Comparison of ENCODE assay signal across 8 mouse cellular contexts in genomic region chr9:75409031-75409851, GRCm38 (mm10). TPM values are rescaled to one million over a fixed set of nuclear protein-coding genes. Genes with fewer than 3 reads are reported as not detected.
DNase-seq lines count a peak whose midpoint lies in the region; ATAC-seq lines count a peak whose summit lies in the region.

No protein-coding gene starts in this region.

- peak overlapping the region; percentile 95 for H3K4me3 ChIP-seq in embryonic facial prominence, embryonic 11.5 days (ENCODE audit: low read depth, low read length)
- H3K4me3 ChIP-seq in intestine, embryonic 16.5 days (ENCODE audit: low read length), result peak overlapping the region; percentile 86
- peak overlapping the region; percentile 89 for H3K4me3 ChIP-seq in limb, embryonic 11.5 days (ENCODE audit: low read depth, low read length)
- H3K4me3 ChIP-seq in midbrain, embryonic 12.5 days, result peak overlapping the region; percentile 95

- peak overlapping the region; percentile 98 for H3K27ac ChIP-seq in embryonic facial prominence, embryonic 11.5 days (replicated peaks; ENCODE audit: low read depth, low read length)
- peak overlapping the region; percentile 99 for H3K27ac ChIP-seq in intestine, embryonic 16.5 days (ENCODE audit: low read length)
- peak overlapping the region; percentile 98 for H3K27ac ChIP-seq in limb, embryonic 11.5 days (replicated peaks; ENCODE audit: low read depth, low read length)
- peak overlapping the region; percentile 98 for H3K27ac ChIP-seq in midbrain, embryonic 12.5 days (replicated peaks)

- under 1% methylated on average over 53 of the region's 90 CpGs for WGBS in embryonic facial prominence, embryonic 11.5 days
- WGBS in intestine, embryonic 16.5 days, result under 1% methylated on average over 76 of the region's 90 CpGs
- WGBS in limb, embryonic 11.5 days, result under 1% methylated on average over 49 of the region's 90 CpGs
- under 1% methylated on average over 78 of the region's 90 CpGs for WGBS in midbrain, embryonic 12.5 days

- peak overlapping the region; percentile 73 for H3K4me2 ChIP-seq in embryonic facial prominence, embryonic 11.5 days (ENCODE audit: low read depth, low read length)
- H3K4me2 ChIP-seq in intestine, embryonic 16.5 days (ENCODE audit: low read depth, low read length), result peak overlapping the region; percentile 80
- peak overlapping the region; percentile 51 for H3K4me2 ChIP-seq in limb, embryonic 11.5 days (ENCODE audit: low read depth, severe bottlenecking)
- H3K4me2 ChIP-seq in midbrain, embryonic 12.5 days (replicated peaks), result peak overlapping the region; percentile 62

- peak; percentile 64 for DNase-seq in layer of hippocampus, adult 11-12 months (ENCODE audit: low spot score)
- no peak for DNase-seq in layer of hippocampus, adult 9-10 months (ENCODE audit: low spot score)
- peak; percentile 66 for DNase-seq in embryonic facial prominence, embryonic 11.5 days (ENCODE audit: low spot score)
- peak; percentile 55 to 78 for DNase-seq in gastrocnemius, postnatal 4 days (ENCODE audit: low spot score in 2 of 2)
- peak; percentile 75 for DNase-seq in limb, embryonic 11.5 days (ENCODE audit: low spot score)
- peak; percentile 84 for DNase-seq in skeletal muscle tissue, adult 2 months (ENCODE audit: low read depth, low spot score)

- H3K9me3 ChIP-seq in embryonic facial prominence, embryonic 11.5 days (replicated peaks; ENCODE audit: control insufficient read depth, low read length), result no peaks in the 10 kb centered on the region
- H3K9me3 ChIP-seq in intestine, embryonic 16.5 days (ENCODE audit: control insufficient read depth, low read length), result no peaks in the 10 kb centered on the region
- no peaks in the 10 kb centered on the region for H3K9me3 ChIP-seq in limb, embryonic 11.5 days (ENCODE audit: control insufficient read depth, low read length)
- no peaks in the 10 kb centered on the region for H3K9me3 ChIP-seq in midbrain, embryonic 12.5 days

- H3K27me3 ChIP-seq in embryonic facial prominence, embryonic 11.5 days (ENCODE audit: control insufficient read depth, insufficient read depth, low read length), result no peaks in the 10 kb centered on the region
- H3K27me3 ChIP-seq in intestine, embryonic 16.5 days (replicated peaks; ENCODE audit: control insufficient read depth, insufficient read depth, low read length), result no peaks in the 10 kb centered on the region
- H3K27me3 ChIP-seq in limb, embryonic 11.5 days (ENCODE audit: control insufficient read depth, insufficient read depth, low read length), result no peaks in the 10 kb centered on the region
- H3K27me3 ChIP-seq in midbrain, embryonic 12.5 days, result no peaks in the 10 kb centered on the region

- no peaks in the 10 kb centered on the region; the same call in 1 of the 2 replicates for H3K4me1 ChIP-seq in embryonic facial prominence, embryonic 11.5 days (ENCODE audit: control insufficient read depth, insufficient read depth, low read length)
- peaks cover 17% of the 10 kb centered on the region for H3K4me1 ChIP-seq in intestine, embryonic 16.5 days (ENCODE audit: control insufficient read depth, insufficient read depth, low read length)
- H3K4me1 ChIP-seq in limb, embryonic 11.5 days (ENCODE audit: control insufficient read depth, insufficient read depth, low read length), result peaks cover 2% of the 10 kb centered on the region; the same call in 1 of the 2 replicates
- H3K4me1 ChIP-seq in midbrain, embryonic 12.5 days, result peaks cover 35% of the 10 kb centered on the region

- ATAC-seq in embryonic facial prominence, embryonic 11.5 days (replicated peaks; ENCODE audit: insufficient number of reproducible peaks, low FRiP score, low TSS enrichment, low read depth), result peak; percentile 83
- peak; percentile 84 for ATAC-seq in intestine, embryonic 16.5 days
- ATAC-seq in limb, embryonic 11.5 days (ENCODE audit: insufficient number of reproducible peaks, low FRiP score, low TSS enrichment, low read depth), result peak; percentile 88
- peak; percentile 90 for ATAC-seq in midbrain, embryonic 12.5 days (ENCODE audit: low FRiP score, low read depth)

- no peaks in the 10 kb centered on the region for H3K36me3 ChIP-seq in embryonic facial prominence, embryonic 11.5 days (replicated peaks; ENCODE audit: control insufficient read depth, insufficient read depth, low read depth, low read length)
- H3K36me3 ChIP-seq in intestine, embryonic 16.5 days (ENCODE audit: control insufficient read depth, insufficient read depth, low read length), result no peaks in the 10 kb centered on the region
- peaks cover 2% of the 10 kb centered on the region; the same call in 1 of the 2 replicates for H3K36me3 ChIP-seq in limb, embryonic 11.5 days (ENCODE audit: control insufficient read depth, insufficient read depth, low read length)
- H3K36me3 ChIP-seq in midbrain, embryonic 12.5 days, result no peaks in the 10 kb centered on the region

- H3K9ac ChIP-seq in embryonic facial prominence, embryonic 11.5 days (replicated peaks; ENCODE audit: low read length), result peak overlapping the region; percentile 95
- peak overlapping the region; percentile 93 for H3K9ac ChIP-seq in intestine, embryonic 16.5 days (ENCODE audit: low read depth, low read length)
- H3K9ac ChIP-seq in limb, embryonic 11.5 days (ENCODE audit: low read length), result peak overlapping the region; percentile 96
- peak overlapping the region; percentile 96 for H3K9ac ChIP-seq in midbrain, embryonic 12.5 days (replicated peaks)

RNA-seq across cellular contexts. Expression of gene Mapk6, which starts 0.6 kb away (rescaled TPM):
- polyA plus RNA-seq in embryonic facial prominence, embryonic 11.5 days (2014; fragmentation: Nextera tagmentation; extraction: Ambion mirVana), result 142 and 152 TPM in 2 replicates
- total RNA-seq in gastrocnemius, postnatal 4 days (2021), result 10 to 100 TPM; 49.1 to 51.6 TPM
- 43.5 and 45.9 TPM in 2 replicates for polyA plus RNA-seq in intestine, embryonic 16.5 days (2015; fragmentation: Nextera tagmentation; extraction: Ambion mirVana)
- 151 TPM in 2 replicates for polyA plus RNA-seq in limb, embryonic 11.5 days (2014; fragmentation: Nextera tagmentation; extraction: Ambion mirVana)
- polyA plus RNA-seq in midbrain, embryonic 12.5 days (2016; fragmentation: Nextera tagmentation; extraction: Ambion mirVana), result 177 and 187 TPM in 2 replicates

RNA-seq across cellular contexts. Expression of gene Leo1, which starts 32.1 kb away (rescaled TPM):
- 50.5 and 50.7 TPM in 2 replicates for polyA plus RNA-seq in embryonic facial prominence, embryonic 11.5 days (2014; fragmentation: Nextera tagmentation; extraction: Ambion mirVana)
- total RNA-seq in gastrocnemius, postnatal 4 days (2021), result 10 to 100 TPM; 27.4 to 31.6 TPM
- polyA plus RNA-seq in intestine, embryonic 16.5 days (2015; fragmentation: Nextera tagmentation; extraction: Ambion mirVana), result 26.8 and 31.1 TPM in 2 replicates
- 52.4 and 53.0 TPM in 2 replicates for polyA plus RNA-seq in limb, embryonic 11.5 days (2014; fragmentation: Nextera tagmentation; extraction: Ambion mirVana)
- 51.3 and 51.6 TPM in 2 replicates for polyA plus RNA-seq in midbrain, embryonic 12.5 days (2016; fragmentation: Nextera tagmentation; extraction: Ambion mirVana)
